In the genomic region with DNA sequence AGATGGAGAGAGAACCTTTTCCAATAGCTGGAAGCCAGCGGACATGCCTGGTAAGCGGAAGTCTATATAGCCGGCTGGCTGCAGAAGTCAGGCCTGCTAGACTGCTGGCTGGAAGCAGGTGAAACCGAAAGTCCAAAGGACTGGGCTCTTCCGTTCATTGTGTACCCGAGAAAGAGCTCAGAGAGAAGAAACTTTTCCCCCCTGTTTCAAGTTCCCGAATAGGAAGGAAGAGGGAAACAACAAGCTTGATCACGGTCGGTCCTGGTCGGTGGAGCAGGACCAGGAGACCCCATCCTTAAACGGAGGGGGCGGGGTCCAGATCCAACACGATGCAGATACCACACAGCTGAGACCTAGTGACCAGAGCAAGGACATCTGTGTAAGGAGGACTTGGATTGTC, we compare ENCODE assay signal across 9 mouse cellular contexts. TPM values are rescaled to one million over a fixed set of nuclear protein-coding genes. Genes with fewer than 3 reads are reported as not detected.
A peak's percentile ranks its signal among the peaks of the same experiment; 100 is the strongest.
DNase-seq lines count a peak whose midpoint lies in the region; ATAC-seq lines count a peak whose summit lies in the region.
"Had no signal": no experiment of that assay in that cellular context is flagged by ENCODE, and none has a peak within 500 bp of the region (broad histone marks: within the 10 kb centered on the region; RNA-seq: fewer than 3 reads in every experiment).

No protein-coding gene starts in this region.

- H3K4me3 ChIP-seq in heart, embryonic 12.5 days = peak overlapping the region; percentile 24
- H3K4me3 ChIP-seq in limb, embryonic 12.5 days (replicated peaks) = no peak overlapping the region
- H3K4me3 ChIP-seq in forebrain, embryonic 13.5 days = no peak overlapping the region

- H3K4me2 ChIP-seq in heart, embryonic 12.5 days = peak overlapping the region; percentile 68
- H3K4me2 ChIP-seq in limb, embryonic 12.5 days = peak overlapping the region; percentile 48
- H3K4me2 ChIP-seq in forebrain, embryonic 13.5 days = no peak overlapping the region

- intact Hi-C loops in heart, postnatal 25 days (cut with DNase I) = no loop called here

- no peak overlapping the region for H3K27ac ChIP-seq in heart, embryonic 12.5 days (ENCODE audit: poor library complexity, severe bottlenecking)
- H3K27ac ChIP-seq in limb, embryonic 12.5 days = no peak overlapping the region
- H3K27ac ChIP-seq in forebrain, embryonic 13.5 days = no peak overlapping the region
- H3K27ac ChIP-seq: hindbrain, embryonic 15.5 days had no signal

- peaks cover 15% of the 10 kb centered on the region for H3K4me1 ChIP-seq in heart, embryonic 12.5 days (replicated peaks)
- peaks cover 12% of the 10 kb centered on the region for H3K4me1 ChIP-seq in limb, embryonic 12.5 days (replicated peaks)
- peaks cover 6% of the 10 kb centered on the region; the same call in 1 of the 2 replicates for H3K4me1 ChIP-seq in forebrain, embryonic 13.5 days

- H3K9ac ChIP-seq in heart, embryonic 12.5 days = 0 out of 2 replicates have a peak overlapping the region, but pooled peaks have one; percentile 1
- H3K9ac ChIP-seq in limb, embryonic 12.5 days (replicated peaks) = no peak overlapping the region
- no peak overlapping the region for H3K9ac ChIP-seq in forebrain, embryonic 13.5 days
- H3K9ac ChIP-seq: hindbrain, embryonic 15.5 days had no signal

- no peak for ATAC-seq in heart, embryonic 12.5 days (ENCODE audit: insufficient number of reproducible peaks, low FRiP score)
- ATAC-seq in limb, embryonic 12.5 days (ENCODE audit: insufficient number of reproducible peaks, insufficient read depth, low FRiP score, low TSS enrichment, low read depth) = no peak
- ATAC-seq in forebrain, embryonic 13.5 days = no peak

- peak; percentile 97 for DNase-seq in heart, adult 11 months
- no peak for DNase-seq in heart, postnatal 25 days (ENCODE audit: low spot score)
- DNase-seq in natural killer cell, adult 2 months (ENCODE audit: low spot score in 2 of 2) = peak; percentile 43 to 44
- no peak for DNase-seq in ovary, adult 18-20 months (ENCODE audit: low spot score)
- no peak for DNase-seq in right cerebral cortex, adult 18-20 months

- H3K36me3 ChIP-seq in heart, embryonic 12.5 days = no peaks in the 10 kb centered on the region
- H3K36me3 ChIP-seq in limb, embryonic 12.5 days = no peaks in the 10 kb centered on the region
- H3K36me3 ChIP-seq in forebrain, embryonic 13.5 days (ENCODE audit: poor library complexity, severe bottlenecking) = no peaks in the 10 kb centered on the region
- H3K36me3 ChIP-seq: hindbrain, embryonic 15.5 days had no signal

- WGBS in heart, embryonic 12.5 days = 28% methylated on average over 13 of the region's 13 CpGs
- 50% methylated on average over 13 of the region's 13 CpGs for WGBS in limb, embryonic 12.5 days
- WGBS in forebrain, embryonic 13.5 days = 50% methylated on average over 13 of the region's 13 CpGs

- H3K9me3 ChIP-seq in heart, embryonic 12.5 days (replicated peaks) = no peaks in the 10 kb centered on the region
- H3K9me3 ChIP-seq in limb, embryonic 12.5 days = no peaks in the 10 kb centered on the region
- no peaks in the 10 kb centered on the region for H3K9me3 ChIP-seq in forebrain, embryonic 13.5 days (replicated peaks)
- H3K9me3 ChIP-seq: hindbrain, embryonic 15.5 days had no signal

- no peaks in the 10 kb centered on the region for H3K27me3 ChIP-seq in heart, embryonic 12.5 days (replicated peaks)
- H3K27me3 ChIP-seq in limb, embryonic 12.5 days = peaks cover 7% of the 10 kb centered on the region; the same call in 1 of the 2 replicates
- no peaks in the 10 kb centered on the region for H3K27me3 ChIP-seq in forebrain, embryonic 13.5 days
- H3K27me3 ChIP-seq: hindbrain, embryonic 15.5 days had no signal

RNA-seq across cellular contexts. Expression of gene Lbr, which starts 9.6 kb away (rescaled TPM):
- total RNA-seq in heart, postnatal 25 days (2021) = 10 to 100 TPM; 21.9 to 22.0 TPM
- polyA plus RNA-seq in heart, embryonic 12.5 days (2016; fragmentation: Nextera tagmentation; extraction: Ambion mirVana) = 100 and 105 TPM in 2 replicates
- 140 and 142 TPM in 2 replicates for polyA plus RNA-seq in limb, embryonic 12.5 days (2016; fragmentation: Nextera tagmentation; extraction: Ambion mirVana)
- 93.6 and 102 TPM in 2 replicates for polyA plus RNA-seq in forebrain, embryonic 13.5 days (2015; fragmentation: Nextera tagmentation; extraction: Ambion mirVana)

Comparison
In these comparisons a context has a peak if more than half of its experiments do, and no peak if none do; other contexts are left out.
1. DNase-seq: peak in heart, adult 11 months (single experiment) and natural killer cell, adult 2 months (2 of 2); none in heart, postnatal 25 days (single experiment), ovary, adult 18-20 months (single experiment) and right cerebral cortex, adult 18-20 months (single experiment).